Mouse (Mus musculus): Measurements from ENCODE around the gene Zfp946. TPM values are rescaled to one million over a fixed set of nuclear protein-coding genes. Genes with fewer than 3 reads are reported as not detected.

The Zfp946 gene
- polyA plus RNA-seq (2011; ENCODE audit: insufficient read length, low read depth, missing spikeins) = 7.9 and 11.5 TPM in 2 replicates

DNA sequence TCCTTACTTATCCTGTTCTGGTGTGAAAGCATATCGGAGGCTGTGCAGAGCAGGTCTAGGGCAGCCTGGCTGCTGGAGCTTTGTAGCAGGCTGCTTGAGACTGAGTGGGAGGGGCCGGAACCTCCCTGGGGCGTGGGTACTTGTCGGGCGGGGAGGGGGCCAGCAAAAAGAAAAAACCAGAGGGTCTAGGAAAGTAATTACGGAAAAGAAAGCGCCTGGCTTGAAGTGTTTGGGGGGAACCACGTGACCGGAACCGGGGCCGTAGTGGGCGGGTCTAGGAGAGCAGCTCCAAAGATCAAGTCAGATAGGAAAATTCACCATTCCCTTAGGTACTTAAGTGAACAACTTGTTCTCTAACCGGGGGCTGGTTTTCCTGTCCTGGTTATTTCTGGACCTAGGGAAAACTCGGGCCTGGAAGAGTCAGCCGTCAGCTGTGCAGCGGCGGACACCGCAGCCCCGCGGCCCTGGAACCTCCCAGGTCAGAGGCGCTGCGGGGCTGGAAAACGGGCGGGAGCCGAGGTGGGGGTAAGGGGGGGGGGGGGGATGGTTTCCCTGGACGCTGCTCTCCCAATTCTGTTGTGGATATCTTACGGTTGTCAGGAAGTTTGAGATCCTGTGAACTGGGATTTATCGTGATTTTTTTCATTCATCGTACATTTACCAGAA, at the start of gene Zfp946:
Gene Zfp946, plus strand, starts transcription at position 271 of the 666 bp plus-strand sequence.
- H3K4me1 ChIP-seq (ENCODE audit: control insufficient read depth, insufficient read depth, low read length) = no peaks in the 10 kb centered on the region

DNA sequence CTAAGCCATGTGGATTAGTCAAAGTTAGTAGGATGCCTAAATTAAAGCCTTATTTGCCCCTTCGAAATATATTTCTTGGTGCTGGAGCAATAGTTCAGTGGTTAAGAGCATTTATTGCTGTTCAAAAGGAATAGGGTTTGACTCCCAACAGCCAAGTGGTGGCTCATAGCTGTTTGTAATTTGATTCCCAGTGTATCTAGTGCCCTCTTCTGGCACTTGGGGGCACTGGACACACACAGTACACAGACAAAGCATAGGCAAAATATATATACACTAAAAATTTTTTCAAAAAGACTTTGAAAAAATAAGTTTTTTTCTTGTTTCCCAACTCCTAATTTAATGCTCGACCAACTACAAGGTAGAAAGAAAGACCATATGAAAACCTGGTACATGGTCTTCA, 13.3 kb upstream of the Zfp946 start:
- Histone ChIP-seq H3K4me1 (ENCODE audit: control insufficient read depth, insufficient read depth, low read length) (no peaks in the 10 kb centered on the region), H3K27ac (ENCODE audit: insufficient read depth, low read length) (no peak overlapping the region), H3K4me3 (ENCODE audit: insufficient read depth, low read length) (no peak overlapping the region)
- TF ChIP-seq CTCF (IDR thresholded peaks at IDR 0.05; ENCODE audit: borderline replicate concordance, insufficient read depth, low read length) (no peak), POLR2A (IDR thresholded peaks at IDR 0.05; ENCODE audit: low read depth, low read length) (no peak)

More for the DNA sequence above, at the start of gene Zfp946:
- H3K27ac ChIP-seq (ENCODE audit: insufficient read depth, low read length) = peak within 1 kb of the TSS; percentile 49
- TF ChIP-seq POLR2A (IDR thresholded peaks at IDR 0.05; ENCODE audit: low read depth, low read length) (no peak; the same call in 1 of the 2 replicates), CTCF (IDR thresholded peaks at IDR 0.05; ENCODE audit: borderline replicate concordance, insufficient read depth, low read length) (no peak)
- peak within 1 kb of the TSS; percentile 89 for H3K4me3 ChIP-seq (ENCODE audit: insufficient read depth, low read length)

DNA sequence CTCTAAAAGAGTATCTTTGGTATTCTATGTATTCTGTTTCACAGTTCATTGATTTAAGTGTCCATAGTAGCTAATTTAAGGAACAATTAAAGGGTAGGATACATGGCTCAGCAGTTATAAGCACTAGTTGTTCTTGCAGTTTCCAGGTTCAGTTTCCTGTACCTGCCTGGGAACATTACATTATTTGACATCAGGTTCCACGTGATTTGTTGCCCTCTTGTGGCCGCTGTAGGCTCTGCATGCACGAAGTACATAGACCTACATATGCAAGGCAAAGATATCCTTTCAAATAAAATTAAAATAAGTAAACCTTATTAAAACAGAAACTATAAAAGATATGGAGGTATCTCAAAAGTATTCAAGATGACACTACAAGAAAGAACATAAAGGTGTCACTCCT, 6.5 kb upstream of the Zfp946 start:
- H3K4me3 ChIP-seq (ENCODE audit: insufficient read depth, low read length) = no peak overlapping the region
- TF ChIP-seq CTCF (IDR thresholded peaks at IDR 0.05; ENCODE audit: borderline replicate concordance, insufficient read depth, low read length) (peak; percentile 75; the same call in 1 of the 2 replicates), POLR2A (IDR thresholded peaks at IDR 0.05; ENCODE audit: low read depth, low read length) (no peak)
- H3K27ac ChIP-seq (ENCODE audit: insufficient read depth, low read length) = no peak overlapping the region
- H3K4me1 ChIP-seq (ENCODE audit: control insufficient read depth, insufficient read depth, low read length) = no peaks in the 10 kb centered on the region

DNA sequence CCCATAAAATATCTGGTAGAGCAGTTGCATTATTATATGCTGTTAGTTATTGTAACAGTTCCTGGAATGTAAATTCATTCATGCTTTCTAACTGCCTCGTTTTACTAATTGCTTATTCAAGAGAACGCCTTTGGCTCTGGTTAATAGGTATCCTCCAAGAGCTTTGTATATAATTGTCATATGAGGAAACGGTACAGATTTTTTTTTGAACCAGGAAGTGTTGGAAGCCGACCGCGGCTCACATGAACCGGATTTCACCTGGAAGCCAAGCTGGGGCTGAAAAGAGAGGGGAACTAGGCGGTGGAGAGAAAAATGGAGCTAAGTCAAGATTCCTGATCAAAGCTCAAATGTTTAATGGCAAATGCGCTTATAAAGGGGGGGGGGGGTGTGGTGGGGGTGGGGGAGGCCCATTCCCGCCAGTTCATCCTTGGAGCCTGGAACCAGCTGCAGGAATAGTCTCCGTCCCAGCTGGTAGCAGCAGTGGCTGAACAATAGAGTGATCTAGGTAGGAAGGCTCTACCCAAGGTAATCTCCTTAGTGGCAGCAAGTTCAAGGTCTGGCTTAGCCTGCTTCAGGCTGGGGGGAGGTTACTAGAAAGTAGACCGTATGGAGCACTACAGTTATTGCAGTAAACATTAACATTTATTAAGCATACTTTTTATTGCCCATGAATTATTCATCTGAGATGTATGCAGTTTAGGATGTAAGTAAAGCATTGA, 773 bp downstream of the Zfp946 start:
- Histone ChIP-seq H3K4me1 (ENCODE audit: control insufficient read depth, insufficient read depth, low read length) (no peaks in the 10 kb centered on the region), H3K4me3 (ENCODE audit: insufficient read depth, low read length) (peak overlapping the region; percentile 37), H3K27ac (ENCODE audit: insufficient read depth, low read length) (no peak overlapping the region)
- no peak for TF ChIP-seq POLR2A (IDR thresholded peaks at IDR 0.05; ENCODE audit: low read depth, low read length)
- no peak for TF ChIP-seq CTCF (IDR thresholded peaks at IDR 0.05; ENCODE audit: borderline replicate concordance, insufficient read depth, low read length)

DNA sequence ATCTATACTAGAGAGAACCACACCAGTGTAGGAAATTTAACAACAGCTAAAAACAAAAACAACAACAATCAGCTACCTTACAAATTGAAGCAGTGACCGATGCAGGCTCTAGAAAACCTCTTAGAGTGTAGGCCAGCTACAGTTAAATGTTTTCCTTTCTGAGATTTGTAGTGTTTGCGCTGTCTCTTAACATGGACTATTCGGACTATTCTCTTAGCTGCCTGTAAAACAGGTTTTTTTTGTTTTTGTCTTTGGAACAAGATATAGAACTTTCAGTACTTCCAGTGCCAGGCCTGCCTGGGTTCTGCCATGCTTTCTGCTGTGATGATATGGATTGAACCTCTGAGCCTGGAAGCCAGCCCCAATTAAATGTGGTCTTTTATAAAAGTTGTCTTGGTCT, 23.7 kb downstream of the Zfp946 start:
- TF ChIP-seq POLR2A (IDR thresholded peaks at IDR 0.05; ENCODE audit: low read depth, low read length) (no peak), CTCF (IDR thresholded peaks at IDR 0.05; ENCODE audit: borderline replicate concordance, insufficient read depth, low read length) (no peak)
- no peaks in the 10 kb centered on the region for H3K4me1 ChIP-seq (ENCODE audit: control insufficient read depth, insufficient read depth, low read length)
- H3K4me3 ChIP-seq (ENCODE audit: insufficient read depth, low read length) = no peak overlapping the region
- no peak overlapping the region for H3K27ac ChIP-seq (ENCODE audit: insufficient read depth, low read length)

DNA sequence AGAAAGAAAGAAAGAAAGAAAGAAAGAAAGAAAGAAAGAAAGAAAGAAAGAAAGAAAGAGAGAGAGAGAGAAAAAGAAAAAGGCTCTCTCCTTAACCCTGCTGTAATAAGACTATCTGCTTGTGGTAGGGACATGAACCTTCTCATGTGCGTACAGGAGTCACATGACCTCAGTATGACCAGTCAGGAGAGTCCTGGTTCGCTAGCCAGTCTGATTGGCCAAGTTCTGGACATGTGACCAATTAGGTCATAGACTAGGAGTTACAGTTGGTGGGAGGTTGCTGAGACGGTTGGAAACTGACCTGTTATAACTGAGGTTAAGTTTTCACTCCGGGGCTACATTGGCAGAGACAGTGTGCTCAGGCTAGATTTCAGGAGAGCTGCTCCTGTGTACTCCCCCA, 73.1 kb downstream of the Zfp946 start:
- no peak overlapping the region for H3K27ac ChIP-seq (ENCODE audit: insufficient read depth, low read length)
- no peaks in the 10 kb centered on the region for H3K4me1 ChIP-seq (ENCODE audit: control insufficient read depth, insufficient read depth, low read length)
- TF ChIP-seq CTCF (IDR thresholded peaks at IDR 0.05; ENCODE audit: borderline replicate concordance, insufficient read depth, low read length) (no peak), POLR2A (IDR thresholded peaks at IDR 0.05; ENCODE audit: low read depth, low read length) (no peak)
- H3K4me3 ChIP-seq (ENCODE audit: insufficient read depth, low read length) = no peak overlapping the region

Other genes starting within 250 kb of the Zfp946 start
- 4.0 and 5.5 TPM in 2 replicates for gene Zfp994, start 198.6 kb upstream of the Zfp946 start, polyA plus RNA-seq (2011; ENCODE audit: insufficient read length, low read depth, missing spikeins)
- 13.3 and 22.2 TPM in 2 replicates for gene CT030661.1, start 109.4 kb upstream of the Zfp946 start, polyA plus RNA-seq (2011; ENCODE audit: insufficient read length, low read depth, missing spikeins)
- 7.0 and 8.9 TPM in 2 replicates for gene Zfp944, start 62.8 kb upstream of the Zfp946 start, polyA plus RNA-seq (2011; ENCODE audit: insufficient read length, low read depth, missing spikeins)
- 4.8 and 9.1 TPM in 2 replicates for gene Zfp758, start 62.8 kb upstream of the Zfp946 start, polyA plus RNA-seq (2011; ENCODE audit: insufficient read length, low read depth, missing spikeins)
- not detected in 2 replicates for gene Vmn2r111, start 149.3 kb downstream of the Zfp946 start, polyA plus RNA-seq (2011; ENCODE audit: insufficient read length, low read depth, missing spikeins)
- gene Vmn2r112, start 176.7 kb downstream of the Zfp946 start, polyA plus RNA-seq (2011; ENCODE audit: insufficient read length, low read depth, missing spikeins) = not detected in 2 replicates